Mouse (Mus musculus) macrophage (primary cell): ENCODE results near the gene Plac9b. TPM values are rescaled to one million over a fixed set of nuclear protein-coding genes. Genes with fewer than 3 reads are reported as not detected.
"Not testable (repeated sequence)": the region's sequence is repeated elsewhere in the genome, so short reads cannot be mapped to it uniquely, and the experiment has no call there.

Experiments used
- H3K27ac ChIP-seq: fragments of 350-480 bp; formaldehyde crosslinking; 2 replicates; pipeline ENCODE4 v1.9.0; 2021
- H3K36me3 ChIP-seq: fragments of 350-480 bp; formaldehyde crosslinking; 2 replicates; pipeline ENCODE4 v1.9.0; 2021; ENCODE audit errors: inconsistent target
- H3K4me3 ChIP-seq: fragments of 350-480 bp; formaldehyde crosslinking; 2 replicates; pipeline ENCODE4 v1.9.0; 2021; ENCODE audit errors: inconsistent target
- H3K79me2 ChIP-seq: fragments of 350-480 bp; formaldehyde crosslinking; 2 replicates; pipeline ENCODE4 v1.9.0; 2021; ENCODE audit errors: inconsistent target
- WGBS: methylation state at CpG from one replicate; pipeline ENCODE4 v1.1.7; 2026; ENCODE audit warnings: inconsistent platforms; ENCODE audit not compliant: missing documents; 5-methylcytosine and 5-hydroxymethylcytosine counted together
- polyA plus RNA-seq: library from polyadenylated mRNA; stranded (reverse); fragments of 250-400 nt; gene quantifications from 3 replicates; pipeline ENCODE4 v1.2.4, GENCODE M21; 2018; ENCODE audit warnings: inconsistent platforms
- total RNA-seq, 78 experiments: library from RNA; depleted of rRNA; stranded (reverse); fragments of 250-400 nt; gene quantifications; 1 replicate in 9 of 78; 2 replicates in 24 of 78; 3 replicates in 43 of 78; 4 replicates in 2 of 78; pipeline ENCODE4 v1.2.4; 2018; ENCODE audit warnings: inconsistent platforms in 56 of 78

Gene Plac9b
- 1 to 10 TPM in 1 of 26 experiments, not detected in 25; 7.2 TPM for total RNA-seq (2018; cell fraction: chromatin; rRNA removed)
- not detected for total RNA-seq (2018; cell fraction: cytosol; rRNA removed)
- total RNA-seq (2018; cell fraction: nucleus; rRNA removed): 1 to 10 TPM in 1 of 26 experiments, not detected in 25; 1.2 TPM
- not detected in 3 replicates for polyA plus RNA-seq

DNA sequence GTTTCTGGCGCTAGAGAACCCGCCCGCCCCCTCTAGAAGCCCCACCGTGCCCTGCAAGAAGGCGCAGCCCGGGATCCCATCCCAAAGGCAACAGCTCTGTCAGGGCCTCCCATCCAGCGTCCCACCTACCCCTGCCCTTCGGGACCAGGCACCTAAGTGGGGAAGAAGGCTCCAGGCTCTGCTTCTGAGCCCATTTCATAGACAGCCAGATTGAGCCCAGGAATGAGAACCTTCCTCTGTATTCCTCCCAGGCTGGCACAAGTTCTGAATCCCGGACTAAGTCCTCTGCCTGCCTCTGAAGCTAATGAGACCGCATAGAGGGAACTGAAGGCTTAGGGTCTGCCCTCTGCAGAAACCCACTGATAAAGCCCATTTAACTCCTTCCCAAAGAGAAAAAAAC, at the start of gene Plac9b:
Plac9b (minus strand) TSS at position 101 of the 400 bp plus-strand sequence.
- H3K36me3 ChIP-seq, H3K27ac ChIP-seq, H3K4me3 ChIP-seq, H3K79me2 ChIP-seq: not testable (repeated sequence)
- whole genome bisulfite sequencing: no CpG with 5 or more reads among the region's 10 CpGs

DNA sequence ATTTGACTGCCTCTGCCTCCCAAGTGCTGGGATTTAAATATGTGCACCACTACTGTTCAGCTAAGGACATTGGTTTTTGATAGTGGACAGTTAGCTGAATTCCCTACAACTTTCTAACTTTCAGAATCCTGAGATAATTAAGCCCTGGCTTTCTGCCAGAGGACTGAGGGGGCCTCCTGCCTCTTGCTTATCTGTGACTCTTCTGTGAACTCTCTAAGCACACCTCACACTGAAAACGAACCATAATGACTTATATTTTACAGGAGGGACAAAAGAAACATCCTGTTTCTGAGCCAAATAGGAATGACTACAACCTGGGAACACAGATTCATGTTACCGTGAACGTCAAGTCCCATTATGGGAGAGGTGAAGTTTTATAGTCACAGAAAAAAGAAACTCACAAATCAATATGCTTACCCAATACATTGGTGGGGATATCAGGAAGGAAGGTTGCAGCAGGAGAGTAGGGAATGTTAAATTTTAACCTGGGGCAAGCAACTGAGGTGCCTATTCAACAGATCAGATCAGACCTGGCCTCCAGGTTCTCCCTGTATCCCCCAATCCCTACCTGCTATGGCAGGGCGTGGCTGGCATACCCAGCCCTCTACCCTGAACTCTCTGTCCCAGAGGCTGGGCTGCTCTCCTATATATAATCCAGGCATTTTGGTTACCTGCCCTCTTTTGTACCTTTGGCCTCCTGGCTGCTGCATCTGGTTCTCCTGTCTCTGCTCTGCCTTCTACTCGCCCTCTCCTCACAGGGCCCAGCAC, 34.1 kb upstream of the Plac9b start:
- H3K4me3 ChIP-seq, H3K27ac ChIP-seq, H3K79me2 ChIP-seq, H3K36me3 ChIP-seq: not testable (repeated sequence)
- no CpG with 5 or more reads among the region's 5 CpGs for WGBS

- no CpG with 5 or more reads among the region's 10 CpGs for WGBS
- H3K79me2 ChIP-seq, H3K27ac ChIP-seq, H3K36me3 ChIP-seq, H3K4me3 ChIP-seq: not testable (repeated sequence)
Measured at GRCm38 (mm10) chr14:26206926-26207247, 24.6 kb upstream of the Plac9b start, which contains the start of gene Tmem254b. TSS of gene Tmem254b (minus strand) at chr14:26207041.

DNA sequence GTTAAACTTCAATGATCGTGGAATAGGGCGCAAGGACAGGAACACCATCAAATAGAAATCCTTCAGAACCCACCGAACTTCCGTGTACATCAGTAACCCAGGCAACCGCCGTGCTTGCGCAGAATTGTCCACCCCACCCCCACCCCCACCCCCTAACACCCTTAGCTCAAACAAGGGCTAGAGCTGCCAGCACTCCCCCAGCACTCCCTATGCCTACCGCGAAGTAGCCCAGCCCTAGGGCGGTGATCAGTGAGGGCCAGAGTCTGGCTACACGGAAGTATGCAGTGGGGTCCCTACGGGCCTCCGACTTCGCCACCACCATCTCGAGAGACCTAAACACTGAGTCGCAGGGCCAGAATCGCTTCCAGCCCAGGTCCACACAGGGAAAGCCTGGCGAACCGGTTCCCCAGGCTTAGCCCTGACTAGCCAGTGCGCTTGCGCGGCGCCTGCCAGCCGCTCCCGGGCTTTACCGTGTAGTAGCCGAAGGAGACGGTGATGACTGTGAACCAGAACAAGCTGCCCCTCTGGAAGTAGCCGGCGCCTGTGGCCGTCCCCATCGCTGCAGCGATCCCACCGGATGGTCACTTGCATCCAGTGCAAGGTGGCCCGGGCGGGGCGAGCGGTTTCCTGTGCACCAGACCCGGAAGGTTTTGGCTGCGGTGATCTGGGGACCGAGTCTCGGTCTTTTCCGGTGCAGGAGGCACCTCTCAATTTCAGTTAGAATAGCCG, 24.1 kb upstream of the Plac9b start:
- H3K27ac ChIP-seq, H3K4me3 ChIP-seq, H3K36me3 ChIP-seq, H3K79me2 ChIP-seq: not testable (repeated sequence)
- no CpG with 5 or more reads among the region's 44 CpGs for WGBS

DNA sequence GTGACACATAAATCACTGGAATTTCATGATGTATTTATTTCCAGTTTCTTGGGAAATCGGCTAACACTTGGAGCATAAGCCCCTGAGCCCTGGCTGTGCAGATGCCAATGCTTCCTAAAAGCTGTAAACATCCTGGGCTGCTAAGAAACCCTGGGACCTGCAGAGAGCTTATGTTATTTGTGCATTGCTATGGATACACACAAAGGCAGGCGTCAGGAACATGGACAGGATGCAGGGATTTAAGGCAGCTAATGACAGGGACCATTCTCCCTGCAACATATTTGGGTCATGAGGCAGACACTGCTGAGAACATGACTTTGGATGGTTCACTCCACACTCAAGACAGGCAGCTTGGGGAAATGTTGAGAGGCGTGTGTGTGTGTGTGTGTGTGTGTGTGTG, 15.6 kb upstream of the Plac9b start:
- H3K27ac ChIP-seq, H3K79me2 ChIP-seq, H3K36me3 ChIP-seq, H3K4me3 ChIP-seq: not testable (repeated sequence)
- no CpG with 5 or more reads among the region's 3 CpGs for WGBS

DNA sequence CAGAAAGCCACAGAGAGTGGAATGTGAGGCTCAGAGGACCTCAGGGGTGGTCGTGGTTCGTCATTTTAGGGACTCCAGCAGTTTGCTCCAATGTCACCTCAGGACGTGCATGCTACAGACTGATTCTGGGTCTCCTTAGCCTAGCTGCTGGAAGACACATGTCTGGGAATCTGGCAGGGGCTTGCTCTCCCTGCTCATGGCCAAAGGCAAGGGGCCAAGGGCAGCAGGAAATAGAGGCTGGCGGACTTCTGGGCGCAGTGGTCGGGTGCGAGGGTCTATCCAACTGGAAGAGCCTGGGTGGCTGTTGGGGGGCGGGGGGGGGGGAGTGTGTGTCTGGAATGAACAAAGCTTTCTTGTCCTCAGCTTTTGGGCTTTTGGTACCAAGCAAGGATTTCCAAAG, 6.1 kb upstream of the Plac9b start:
- not testable (repeated sequence) for H3K4me3 ChIP-seq, H3K27ac ChIP-seq, H3K79me2 ChIP-seq, H3K36me3 ChIP-seq
- no CpG with 5 or more reads among the region's 8 CpGs for WGBS

DNA sequence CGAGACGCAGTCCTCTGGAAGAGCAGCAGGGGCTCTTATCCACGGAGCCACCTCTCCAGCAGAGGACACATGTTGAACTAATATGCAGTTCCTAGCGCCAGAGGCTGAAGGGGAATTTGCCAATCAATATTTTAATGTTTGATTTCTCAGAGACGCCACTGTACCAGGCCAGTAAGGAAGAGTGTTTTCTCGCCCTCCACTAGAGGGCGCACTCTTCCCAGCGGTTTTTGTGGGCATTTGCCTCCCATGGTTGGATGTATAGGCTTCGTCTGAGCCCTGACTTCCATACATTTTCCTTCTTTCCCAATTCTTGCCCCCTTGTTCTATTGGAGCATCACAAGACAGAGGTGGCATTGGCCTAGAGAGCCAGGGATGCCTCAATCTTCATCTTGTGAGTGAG, 4.4 kb upstream of the Plac9b start:
- not testable (repeated sequence) for H3K27ac ChIP-seq, H3K36me3 ChIP-seq, H3K4me3 ChIP-seq, H3K79me2 ChIP-seq
- WGBS: no CpG with 5 or more reads among the region's 9 CpGs

GRCm38 (mm10) chr14:26181660-26182059, 620 bp downstream of the Plac9b start:
- H3K27ac ChIP-seq, H3K79me2 ChIP-seq, H3K36me3 ChIP-seq, H3K4me3 ChIP-seq: not testable (repeated sequence)
- no CpG with 5 or more reads among the region's 10 CpGs for WGBS

DNA sequence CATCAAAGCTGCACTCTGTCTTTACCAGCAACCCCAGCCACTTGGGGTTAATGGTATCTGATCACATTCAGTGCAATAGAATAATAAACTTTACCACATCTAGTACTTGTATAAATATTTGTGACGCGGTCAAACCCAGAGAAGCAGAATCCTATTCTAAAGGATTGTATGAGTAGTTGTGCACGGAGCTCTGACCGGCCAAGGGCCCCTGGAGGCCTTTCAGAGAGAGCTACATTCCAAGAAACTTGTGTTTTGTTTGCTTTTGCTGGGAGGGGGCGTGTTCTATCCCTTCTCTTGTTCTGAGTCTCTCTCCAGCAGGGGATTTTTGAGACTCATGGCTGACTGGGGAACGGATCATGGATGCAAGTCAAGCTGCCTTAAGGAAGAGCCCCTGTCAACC, 7.3 kb downstream of the Plac9b start:
- not testable (repeated sequence) for H3K4me3 ChIP-seq, H3K79me2 ChIP-seq, H3K27ac ChIP-seq, H3K36me3 ChIP-seq
- no CpG with 5 or more reads among the region's 6 CpGs for WGBS

DNA sequence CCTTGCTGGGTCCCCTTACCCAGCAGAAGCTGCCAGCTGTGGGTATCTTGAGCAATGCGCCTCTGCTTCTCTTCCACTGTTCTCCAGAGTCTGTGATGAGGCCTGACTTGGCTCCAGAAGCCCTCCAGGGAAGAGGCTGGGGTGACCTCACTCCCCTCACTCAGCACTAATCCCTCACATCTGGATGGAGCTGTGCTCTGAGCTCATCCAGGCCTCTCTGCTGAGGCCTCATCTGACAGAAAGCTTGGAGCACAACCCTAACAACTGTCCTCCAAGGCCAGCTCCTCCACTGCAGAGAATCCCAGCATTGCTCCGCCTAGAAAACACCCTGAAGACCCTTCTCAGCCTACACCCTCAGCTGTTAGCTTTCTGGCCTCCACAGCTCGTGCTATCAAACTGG, 8.3 kb downstream of the Plac9b start:
- not testable (repeated sequence) for H3K27ac ChIP-seq, H3K79me2 ChIP-seq, H3K4me3 ChIP-seq, H3K36me3 ChIP-seq
- WGBS: no CpG with 5 or more reads among the region's 3 CpGs

DNA sequence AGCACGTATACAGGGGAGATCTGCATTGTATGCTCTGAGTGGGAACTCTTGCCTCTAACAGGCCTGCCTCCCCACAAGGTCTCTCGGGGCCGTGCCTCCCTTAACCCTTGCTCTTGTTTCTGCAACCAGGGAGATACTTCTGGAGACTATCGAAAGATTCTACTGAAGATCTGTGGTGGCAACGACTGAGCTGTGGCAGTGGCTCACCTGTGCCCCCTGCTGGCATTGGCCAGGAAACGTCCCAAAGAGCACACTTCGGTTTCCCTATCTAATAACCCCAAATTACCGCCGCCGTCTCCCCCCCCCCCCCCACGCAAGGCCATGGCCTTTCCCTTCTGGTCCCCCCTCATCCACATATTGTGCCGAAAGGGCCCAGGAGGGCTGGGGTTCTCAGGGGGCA, 17.0 kb downstream of the Plac9b start:
- not testable (repeated sequence) for H3K79me2 ChIP-seq, H3K36me3 ChIP-seq, H3K27ac ChIP-seq, H3K4me3 ChIP-seq
- WGBS: no CpG with 5 or more reads among the region's 12 CpGs

DNA sequence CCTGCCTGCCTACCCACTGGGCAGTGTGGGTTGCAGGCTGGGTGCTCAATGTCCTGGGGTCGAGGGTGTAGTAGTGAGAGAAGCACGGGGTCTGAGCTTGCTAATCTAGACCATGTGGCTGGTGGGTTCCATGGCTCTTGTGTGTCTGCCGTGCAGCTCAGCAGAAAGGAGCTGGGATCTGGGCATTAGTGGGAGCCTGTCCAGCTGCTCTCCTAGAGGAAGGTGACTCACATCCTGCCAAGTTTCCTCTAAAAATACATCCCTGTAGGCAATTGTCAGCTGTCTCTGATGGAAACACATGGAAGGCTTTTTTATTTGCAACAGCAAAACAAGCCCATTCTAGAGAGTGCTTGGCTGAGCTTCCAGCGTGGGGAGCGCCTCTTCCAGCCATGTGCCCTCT, 19.9 kb downstream of the Plac9b start:
- not testable (repeated sequence) for H3K4me3 ChIP-seq, H3K36me3 ChIP-seq, H3K79me2 ChIP-seq, H3K27ac ChIP-seq
- WGBS: no CpG with 5 or more reads among the region's 5 CpGs

GRCm38 (mm10) chr14:26161156-26161555, 21.1 kb downstream of the Plac9b start:
- not testable (repeated sequence) for H3K4me3 ChIP-seq
- no CpG with 5 or more reads among the region's 9 CpGs for WGBS

GRCm38 (mm10) chr14:26156032-26156431, 26.2 kb downstream of the Plac9b start:
- not testable (repeated sequence) for H3K36me3 ChIP-seq, H3K79me2 ChIP-seq, H3K4me3 ChIP-seq, H3K27ac ChIP-seq
- WGBS: no CpG with 5 or more reads among the region's 7 CpGs

More at GRCm38 (mm10) chr14:26161156-26161555, 21.1 kb downstream of the Plac9b start:
- H3K36me3 ChIP-seq, H3K27ac ChIP-seq, H3K79me2 ChIP-seq: not testable (repeated sequence)

GRCm38 (mm10) chr14:26147095-26147494, 35.2 kb downstream of the Plac9b start:
- not testable (repeated sequence) for H3K79me2 ChIP-seq, H3K27ac ChIP-seq, H3K4me3 ChIP-seq, H3K36me3 ChIP-seq
- WGBS: no CpG with 5 or more reads among the region's 2 CpGs
